Mouse (Mus musculus) CH12.LX (cell line): Measurements from ENCODE around the gene Map4k4.

ENCODE experiments used
- CHD1 ChIP-seq: IDR thresholded peaks from 2 replicates; pipeline ENCODE4 v1.6.1; 2012; ENCODE audit warnings: low read depth, low read length, improper control_type of control experiment, inconsistent platforms
- CTCF ChIP-seq, 2 experiments: IDR thresholded peaks in 1 of 2; conservative IDR thresholded peaks in 1 of 2; 2 replicates each; pipeline ENCODE4 v1.5.1; 2011 to 2012; ENCODE audit warnings: low read depth in 2 of 2, low read length in 2 of 2, improper control_type of control experiment in 1 of 2, inconsistent platforms in 1 of 2, mild to moderate bottlenecking in 1 of 2, moderate library complexity in 1 of 2
- RAD21 ChIP-seq: IDR thresholded peaks from 2 replicates; pipeline ENCODE4 v1.6.1; 2011; ENCODE audit warnings: low read depth, mild to moderate bottlenecking, low read length, improper control_type of control experiment, moderate library complexity
- UBTF ChIP-seq: IDR thresholded peaks from 2 replicates; pipeline ENCODE4 v1.6.1; 2012; ENCODE audit warnings: low read depth, mild to moderate bottlenecking, inconsistent platforms, low read length, improper control_type of control experiment, moderate library complexity
- USF2 ChIP-seq: conservative IDR thresholded peaks from 2 replicates; pipeline ENCODE4 v1.6.1; 2011; ENCODE audit warnings: low read depth, low read length, improper control_type of control experiment
- ZC3H11A ChIP-seq: IDR thresholded peaks from 2 replicates; pipeline ENCODE4 v1.6.1; 2012; ENCODE audit warnings: low read depth, mild to moderate bottlenecking, inconsistent platforms, low read length, improper control_type of control experiment

GRCm38 (mm10) chr1:39867966-39868593 is 32.6 kb upstream of the Map4k4 start:
- no peak for TF ChIP-seq UBTF
- no peak for TF ChIP-seq CTCF (conservative IDR thresholded peaks at IDR 0.05 in 1 of 2, IDR thresholded peaks at IDR 0.05 in 1 of 2; ENCODE audit: low read depth in 2 of 2, low read length in 2 of 2)
- TF ChIP-seq RAD21: no peak
- TF ChIP-seq ZC3H11A: no peak
- no peak for TF ChIP-seq CHD1
- no peak for TF ChIP-seq USF2
